Mouse (Mus musculus): ENCODE data around the gene Trak1. TPM values are rescaled to one million over a fixed set of nuclear protein-coding genes. Genes with fewer than 3 reads are reported as not detected.

The Trak1 gene
- polyA plus RNA-seq, 1 experiment: 31.0 TPM

DNA sequence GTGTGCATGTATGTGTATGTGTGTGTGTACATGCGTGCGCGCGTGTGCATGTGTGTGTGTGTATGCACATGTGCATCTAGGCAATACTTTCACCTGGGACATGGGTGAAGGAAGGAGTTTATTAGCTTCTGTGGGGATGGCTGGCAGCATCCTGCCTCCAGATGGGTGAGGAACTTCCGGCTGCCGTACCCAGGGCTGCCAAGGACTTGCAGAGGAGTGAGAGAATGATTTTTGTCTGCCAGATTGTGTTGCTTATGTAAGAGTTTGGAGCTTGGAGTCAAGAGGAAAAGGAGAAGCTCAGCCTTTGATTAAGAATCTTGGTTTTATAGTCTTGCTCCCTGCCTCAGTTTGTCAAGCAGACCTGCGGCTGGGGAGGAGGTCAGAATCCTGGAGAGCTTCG, 208.0 kb downstream of the Trak1 start:
- Histone ChIP-seq H3K4me1 (ENCODE audit: control insufficient read depth, insufficient read depth, insufficient read length) (no peaks in the 10 kb centered on the region), H3K27ac (ENCODE audit: insufficient read depth, low read length) (no peak overlapping the region), H3K36me3 (ENCODE audit: control insufficient read depth, insufficient read depth, low read length) (no peaks in the 10 kb centered on the region), H3K4me3 (ENCODE audit: extremely low read depth, insufficient read depth, insufficient read length) (no peak overlapping the region), H3K27me3 (ENCODE audit: control insufficient read depth, insufficient read depth, low read length) (no peaks in the 10 kb centered on the region)
- TF ChIP-seq CTCF (IDR thresholded peaks at IDR 0.05; ENCODE audit: extremely low read depth, insufficient read depth, insufficient read length, insufficient replicate concordance): no peak
- no peak for TF ChIP-seq POLR2A (IDR thresholded peaks at IDR 0.05; ENCODE audit: low read depth, low read length)
- DNase-seq (ENCODE audit: low read depth in 1 of 2, low spot score in 2 of 2): no peak
- 86% methylated on average over 8 of the region's 8 CpGs for WGBS

DNA sequence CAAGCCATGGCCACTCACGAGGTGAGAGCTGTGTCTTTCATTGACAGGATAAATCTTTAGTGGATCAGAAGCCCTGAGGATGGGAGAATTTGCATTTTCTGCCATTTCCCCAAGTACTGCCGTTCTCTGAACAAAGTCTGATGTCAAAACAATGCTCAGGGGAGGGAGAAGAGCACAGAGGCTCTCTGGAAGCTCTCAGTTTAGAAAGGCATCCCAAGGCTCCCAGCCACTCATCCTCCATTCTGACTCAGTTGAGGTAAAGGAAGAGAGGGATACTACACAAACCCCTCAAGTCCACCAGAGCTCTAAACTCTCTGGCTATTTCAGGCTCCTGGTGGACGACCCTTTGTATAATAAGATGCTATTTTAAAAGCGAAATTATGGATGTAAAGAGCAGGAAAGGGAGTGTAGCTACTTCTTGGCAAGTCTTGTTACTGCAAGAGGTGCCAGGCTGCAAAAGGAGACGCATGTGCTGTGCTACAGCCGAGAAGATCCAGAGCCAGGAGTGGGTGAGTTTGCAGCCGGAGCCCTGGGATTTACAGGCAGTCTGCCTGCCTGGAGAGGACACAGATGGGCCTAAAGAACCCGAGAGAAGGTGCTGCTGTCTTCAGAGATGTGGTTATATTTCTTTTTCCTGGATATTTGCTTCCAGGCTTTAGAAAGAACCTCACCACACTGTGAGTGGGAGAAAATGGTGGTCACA, 209.3 kb downstream of the Trak1 start:
- WGBS: 71% methylated on average over 8 of the region's 8 CpGs

DNA sequence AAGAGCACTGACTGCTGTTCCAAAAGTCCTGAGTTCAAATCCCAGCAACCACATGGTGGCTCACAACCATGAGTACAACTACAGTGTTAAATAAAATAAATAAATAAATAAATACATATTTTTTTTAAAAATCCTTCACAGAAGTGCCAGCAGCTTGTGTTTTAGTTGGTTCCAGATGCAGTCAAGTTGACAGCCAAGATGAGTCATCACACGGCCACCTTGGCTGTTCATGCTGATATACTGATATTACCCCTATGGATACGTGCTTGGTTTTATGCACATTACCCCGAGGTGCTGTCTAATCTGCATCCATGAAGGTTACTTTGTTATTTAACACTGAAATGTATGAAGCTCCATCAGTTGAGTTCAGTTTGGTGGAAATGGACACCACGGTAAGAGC, 214.6 kb downstream of the Trak1 start:
- Histone ChIP-seq H3K27ac (ENCODE audit: insufficient read depth, low read length) (no peak overlapping the region), H3K36me3 (ENCODE audit: control insufficient read depth, insufficient read depth, low read length) (no peaks in the 10 kb centered on the region), H3K27me3 (ENCODE audit: control insufficient read depth, insufficient read depth, low read length) (no peaks in the 10 kb centered on the region), H3K4me1 (ENCODE audit: control insufficient read depth, insufficient read depth, insufficient read length) (no peaks in the 10 kb centered on the region), H3K4me3 (ENCODE audit: extremely low read depth, insufficient read depth, insufficient read length) (no peak overlapping the region)
- 89% methylated on average over 4 of the region's 4 CpGs for WGBS
- no peak for TF ChIP-seq CTCF (IDR thresholded peaks at IDR 0.05; ENCODE audit: extremely low read depth, insufficient read depth, insufficient read length, insufficient replicate concordance)
- no peak for DNase-seq (ENCODE audit: low read depth in 1 of 2, low spot score in 2 of 2)

More for the DNA sequence above, 209.3 kb downstream of the Trak1 start:
- Histone ChIP-seq H3K36me3 (ENCODE audit: control insufficient read depth, insufficient read depth, low read length) (no peaks in the 10 kb centered on the region), H3K27me3 (ENCODE audit: control insufficient read depth, insufficient read depth, low read length) (no peaks in the 10 kb centered on the region), H3K27ac (ENCODE audit: insufficient read depth, low read length) (no peak overlapping the region), H3K4me3 (ENCODE audit: extremely low read depth, insufficient read depth, insufficient read length) (no peak overlapping the region), H3K4me1 (ENCODE audit: control insufficient read depth, insufficient read depth, insufficient read length) (no peaks in the 10 kb centered on the region)
- TF ChIP-seq POLR2A (IDR thresholded peaks at IDR 0.05; ENCODE audit: low read depth, low read length) (no peak), CTCF (IDR thresholded peaks at IDR 0.05; ENCODE audit: extremely low read depth, insufficient read depth, insufficient read length, insufficient replicate concordance) (no peak)
- DNase-seq (ENCODE audit: low read depth in 1 of 2, low spot score in 2 of 2): no peak

DNA sequence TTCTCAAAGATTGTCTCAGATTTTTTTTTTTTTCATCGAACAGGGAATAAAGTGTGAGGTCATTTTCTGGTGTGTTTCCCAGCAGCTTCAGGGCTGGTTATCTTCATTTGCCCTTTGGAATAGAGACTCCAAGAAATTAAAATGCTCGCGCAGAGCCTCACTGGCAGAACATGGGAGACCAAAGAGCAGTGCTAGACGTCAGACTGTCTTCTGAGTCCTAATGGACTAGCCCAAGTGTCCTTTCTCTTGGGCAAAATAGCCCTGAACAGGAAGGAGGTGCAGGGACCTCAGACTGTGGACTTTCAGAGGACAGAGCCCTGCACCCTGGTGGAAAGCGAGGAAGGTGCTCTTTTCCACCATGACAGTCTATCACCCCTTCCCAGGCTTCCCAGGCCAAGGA, 217.2 kb downstream of the Trak1 start:
- H3K27ac ChIP-seq (ENCODE audit: insufficient read depth, low read length): no peak overlapping the region
- no peaks in the 10 kb centered on the region for H3K27me3 ChIP-seq (ENCODE audit: control insufficient read depth, insufficient read depth, low read length)
- no peaks in the 10 kb centered on the region for H3K36me3 ChIP-seq (ENCODE audit: control insufficient read depth, insufficient read depth, low read length)
- 79% methylated on average over 5 of the region's 5 CpGs for WGBS
- no peak for DNase-seq (ENCODE audit: low read depth in 1 of 2, low spot score in 2 of 2)
- no peaks in the 10 kb centered on the region for H3K4me1 ChIP-seq (ENCODE audit: control insufficient read depth, insufficient read depth, insufficient read length)
- TF ChIP-seq CTCF (IDR thresholded peaks at IDR 0.05; ENCODE audit: extremely low read depth, insufficient read depth, insufficient read length, insufficient replicate concordance): no peak
- TF ChIP-seq POLR2A (IDR thresholded peaks at IDR 0.05; ENCODE audit: low read depth, low read length): no peak
- H3K4me3 ChIP-seq (ENCODE audit: extremely low read depth, insufficient read depth, insufficient read length): no peak overlapping the region

DNA sequence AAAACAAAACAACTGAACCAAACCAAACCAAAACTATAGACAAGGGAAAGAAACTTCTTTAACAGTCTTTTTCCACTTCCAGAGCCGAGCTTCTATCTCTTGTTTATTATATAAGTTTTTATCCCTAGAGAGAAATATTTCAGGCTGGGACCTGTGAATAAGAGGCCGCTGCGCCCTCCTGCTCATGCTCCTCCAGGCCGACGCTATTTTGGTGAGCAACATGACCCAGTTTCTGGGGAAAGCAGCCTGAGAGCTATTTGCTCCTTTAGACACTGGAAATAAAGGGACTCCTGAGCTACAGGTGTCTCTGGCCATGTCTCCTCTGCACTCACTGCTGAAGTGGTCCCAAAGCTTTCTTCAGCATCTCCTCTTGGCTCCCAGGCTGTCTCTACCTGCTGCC, 222.7 kb downstream of the Trak1 start:
- WGBS: 86% methylated on average over 5 of the region's 5 CpGs
- TF ChIP-seq POLR2A (IDR thresholded peaks at IDR 0.05; ENCODE audit: low read depth, low read length) (no peak), CTCF (IDR thresholded peaks at IDR 0.05; ENCODE audit: extremely low read depth, insufficient read depth, insufficient read length, insufficient replicate concordance) (no peak)
- DNase-seq (ENCODE audit: low read depth in 1 of 2, low spot score in 2 of 2): no peak
- no peaks in the 10 kb centered on the region for H3K4me1 ChIP-seq (ENCODE audit: control insufficient read depth, insufficient read depth, insufficient read length)
- no peaks in the 10 kb centered on the region for H3K36me3 ChIP-seq (ENCODE audit: control insufficient read depth, insufficient read depth, low read length)
- H3K27ac ChIP-seq (ENCODE audit: insufficient read depth, low read length): no peak overlapping the region
- H3K27me3 ChIP-seq (ENCODE audit: control insufficient read depth, insufficient read depth, low read length): no peaks in the 10 kb centered on the region
- H3K4me3 ChIP-seq (ENCODE audit: extremely low read depth, insufficient read depth, insufficient read length): no peak overlapping the region

Other genes with a start within 250 kb of the Trak1 start
- gene Ulk4, start 20.3 kb upstream of the Trak1 start, polyA plus RNA-seq (2012; rRNA removed): 0.39 and 0.48 TPM in 2 replicates
- gene Cck, start 198.2 kb downstream of the Trak1 start, polyA plus RNA-seq (2012; rRNA removed): not detected in 2 replicates